Mouse (Mus musculus) hindbrain, embryonic 11.5 days (tissue): ENCODE measurements around the gene Zfp664. TPM values are rescaled to one million over a fixed set of nuclear protein-coding genes. Genes with fewer than 3 reads are reported as not detected.

Experiments used
- ATAC-seq: fragments of 200-750 bp; cut with Nextera tagmentation; 2 replicates; pipeline ENCODE4 v1.8.0; 2017; ENCODE audit warnings: mild to moderate bottlenecking, moderate TSS enrichment, moderate library complexity; ENCODE audit not compliant: low FRiP score
- DNase-seq: peaks from one replicate; pipeline ENCODE4 v3.0.0-alpha.2; 2015; ENCODE audit warnings: low spot score
- H3K27ac ChIP-seq: fragments of 300-500 bp; sonication (generic); 2 replicates; pipeline ENCODE4 v1.5.1; 2014; ENCODE audit warnings: mild to moderate bottlenecking, low read depth, low read length
- H3K27me3 ChIP-seq: fragments of 300-500 bp; sonication (generic); 2 replicates; pipeline ENCODE4 v1.6.1; 2014; ENCODE audit warnings: mild to moderate bottlenecking, low read length, moderate library complexity, mixed read lengths; ENCODE audit not compliant: control insufficient read depth, insufficient read depth
- H3K36me3 ChIP-seq: fragments of 300-500 bp; sonication (generic); 2 replicates; pipeline ENCODE4 v1.6.1; 2014; ENCODE audit warnings: mild to moderate bottlenecking, low read length, moderate library complexity, mixed read lengths; ENCODE audit not compliant: control insufficient read depth, insufficient read depth
- H3K4me1 ChIP-seq: fragments of 300-500 bp; sonication (generic); replicated peaks from 2 replicates; pipeline ENCODE4 v1.6.1; 2014; ENCODE audit warnings: low read length, mixed read lengths; ENCODE audit not compliant: control insufficient read depth, insufficient read depth
- H3K4me2 ChIP-seq: fragments of 300-500 bp; sonication (generic); replicated peaks from 2 replicates; pipeline ENCODE4 v1.6.1; 2014; ENCODE audit warnings: mild to moderate bottlenecking, low read depth, low read length
- H3K4me3 ChIP-seq: fragments of 300-500 bp; sonication (generic); 2 replicates; pipeline ENCODE4 v1.5.1; 2014; ENCODE audit warnings: low read depth, low read length
- H3K9ac ChIP-seq: fragments of 300-500 bp; sonication (generic); 2 replicates; pipeline ENCODE4 v1.6.1; 2014; ENCODE audit warnings: low read depth, low read length
- H3K9me3 ChIP-seq: fragments of 300-500 bp; sonication (generic); 2 replicates; pipeline ENCODE4 v1.6.1; 2016; ENCODE audit warnings: low read length; ENCODE audit not compliant: control insufficient read depth
- WGBS: fragments of 180-500 bp; shearing (Covaris S2); extraction: QIAGEN DNeasy Blood & Tissue Kit; methylation state at CpG from one replicate; pipeline ENCODE4 v1.1.7; 2014; 5-methylcytosine and 5-hydroxymethylcytosine counted together
- polyA plus RNA-seq: library from polyadenylated mRNA; unstranded; fragments of >200 nt; fragmentation: Nextera tagmentation; extraction: Ambion mirVana; gene quantifications from 2 replicates; pipeline ENCODE4 v1.2.1, GENCODE M21; 2014

The Zfp664 gene
- polyA plus RNA-seq, 1 experiment from 2014 or later = 168 TPM

DNA sequence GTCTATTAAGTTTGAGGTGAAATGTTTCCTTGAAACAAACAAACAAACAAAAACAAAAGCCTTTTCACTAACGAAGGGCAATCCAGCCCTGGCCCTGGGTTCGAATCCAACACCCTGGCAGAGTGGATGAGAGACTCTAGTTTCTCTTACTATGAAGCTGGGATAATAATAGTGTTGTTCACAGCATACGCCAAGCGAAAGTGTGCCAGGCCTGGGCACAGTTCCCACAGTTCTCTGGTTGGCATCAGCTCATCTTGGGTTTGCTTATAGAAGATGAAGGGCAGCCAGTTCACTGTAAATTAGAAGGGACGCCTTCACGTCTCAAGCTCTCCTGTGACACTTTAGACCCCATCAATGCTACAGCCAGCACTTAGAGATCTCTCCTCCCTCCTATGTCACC is 39.2 kb downstream of the Zfp664 start:
- Histone ChIP-seq H3K4me3 (no peak overlapping the region), H3K4me1 (no peaks in the 10 kb centered on the region), H3K36me3 (no peaks in the 10 kb centered on the region), H3K9me3 (no peaks in the 10 kb centered on the region), H3K27ac (no peak overlapping the region), H3K27me3 (no peaks in the 10 kb centered on the region), H3K9ac (no peak overlapping the region), H3K4me2 (no peak overlapping the region)
- ATAC-seq (no peak), DNase-seq (no peak)
- 87% methylated on average over 6 of the region's 6 CpGs for WGBS

DNA sequence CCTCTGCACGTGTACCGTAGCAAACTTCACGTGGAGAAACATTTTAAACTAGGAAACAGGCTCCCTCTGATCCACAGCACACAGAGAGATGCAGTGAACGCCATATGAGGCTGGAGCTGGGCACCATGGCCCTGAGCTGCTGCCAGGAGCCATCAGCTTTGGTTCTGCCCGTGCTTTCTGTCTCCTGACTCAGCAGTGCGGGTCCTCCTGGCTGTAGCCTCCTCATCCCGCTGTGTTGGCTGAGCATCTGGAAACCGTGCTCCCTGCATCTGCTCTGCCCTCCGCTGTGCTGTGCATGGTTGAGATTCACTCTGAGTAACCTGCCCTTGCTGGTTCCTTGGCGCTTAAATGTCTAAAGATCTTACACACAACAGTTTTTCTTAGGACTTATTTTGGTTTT is 39.7 kb downstream of the Zfp664 start:
- no peak for ATAC-seq
- WGBS = 83% methylated on average over 10 of the region's 10 CpGs

DNA sequence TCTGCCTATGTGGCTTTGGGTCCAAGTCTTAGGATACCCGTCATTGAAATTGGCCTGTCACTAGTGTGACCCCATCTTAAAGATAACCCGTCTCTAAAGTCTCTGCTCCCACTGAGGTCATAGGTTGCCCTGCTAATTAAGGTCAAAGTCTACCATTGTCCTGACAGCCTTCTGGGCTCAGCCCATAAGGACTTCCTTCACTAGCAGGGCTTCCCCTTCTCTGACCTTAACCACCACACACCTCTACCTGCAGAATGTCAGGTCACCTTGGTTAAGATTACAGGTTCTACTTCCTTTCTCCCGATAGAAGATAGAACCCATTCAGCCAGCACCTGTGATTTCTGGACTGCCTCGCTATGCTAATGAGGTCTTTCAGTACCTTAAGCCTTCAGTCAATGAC is 41.4 kb downstream of the Zfp664 start:
- 78% methylated on average over 4 of the region's 4 CpGs for WGBS
- no peaks in the 10 kb centered on the region for H3K27me3 ChIP-seq
- H3K4me1 ChIP-seq = no peaks in the 10 kb centered on the region
- no peak overlapping the region for H3K27ac ChIP-seq
- DNase-seq = no peak
- ATAC-seq = no peak
- H3K9me3 ChIP-seq = no peaks in the 10 kb centered on the region
- no peak overlapping the region for H3K9ac ChIP-seq
- no peak overlapping the region for H3K4me3 ChIP-seq
- no peak overlapping the region for H3K4me2 ChIP-seq
- no peaks in the 10 kb centered on the region for H3K36me3 ChIP-seq

More for the DNA sequence above, 39.7 kb downstream of the Zfp664 start:
- Histone ChIP-seq H3K27me3 (no peaks in the 10 kb centered on the region), H3K9me3 (no peaks in the 10 kb centered on the region), H3K36me3 (no peaks in the 10 kb centered on the region), H3K4me3 (no peak overlapping the region), H3K27ac (no peak overlapping the region), H3K4me1 (no peaks in the 10 kb centered on the region), H3K9ac (no peak overlapping the region), H3K4me2 (no peak overlapping the region)
- no peak for DNase-seq

DNA sequence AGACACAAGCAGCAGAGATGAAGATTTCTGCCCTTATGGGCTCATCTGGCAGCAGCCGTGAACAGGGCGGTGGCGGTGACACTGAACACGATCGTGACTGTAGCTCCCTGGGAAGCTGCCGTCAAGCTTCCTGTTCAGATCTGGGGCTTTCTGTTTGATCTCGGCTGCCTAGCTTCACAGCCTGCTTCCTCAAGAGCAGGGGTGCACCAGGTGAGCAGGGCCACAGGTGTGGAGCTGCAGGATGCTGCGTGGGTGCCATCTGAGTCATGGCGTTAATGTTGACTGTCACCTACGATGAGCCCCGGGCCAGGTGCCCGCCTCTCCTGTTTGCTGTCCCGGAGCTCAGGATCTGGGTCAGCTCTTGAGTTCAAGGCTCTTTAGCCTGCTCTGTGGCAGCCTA is 44.4 kb downstream of the Zfp664 start:
- ATAC-seq (no peak), DNase-seq (no peak)
- Histone ChIP-seq H3K9me3 (no peaks in the 10 kb centered on the region), H3K4me1 (no peaks in the 10 kb centered on the region), H3K27me3 (no peaks in the 10 kb centered on the region), H3K4me2 (no peak overlapping the region), H3K4me3 (no peak overlapping the region), H3K9ac (no peak overlapping the region), H3K36me3 (no peaks in the 10 kb centered on the region), H3K27ac (no peak overlapping the region)
- WGBS = 82% methylated on average over 13 of the region's 13 CpGs

DNA sequence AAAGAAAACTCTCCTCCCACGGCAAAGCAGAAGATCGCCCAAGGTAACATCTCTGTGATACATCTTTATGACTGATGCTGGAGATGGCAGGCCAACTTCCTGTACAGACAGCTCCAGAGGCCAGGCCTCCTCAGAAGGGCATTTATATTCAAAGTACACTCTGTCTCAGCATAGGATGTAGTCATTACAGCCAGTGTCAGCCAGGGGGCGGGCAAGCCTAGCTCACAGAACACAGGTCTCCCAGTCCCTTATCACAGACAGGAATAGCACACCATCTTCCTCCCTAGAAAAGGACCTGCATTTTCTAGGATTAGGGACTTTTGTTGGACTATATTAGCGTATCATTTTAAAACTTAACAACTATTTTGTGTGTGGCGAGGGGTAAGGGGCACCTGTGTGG is 46.4 kb downstream of the Zfp664 start:
- no peaks in the 10 kb centered on the region for H3K36me3 ChIP-seq
- DNase-seq (peak; percentile 87), ATAC-seq (peak; percentile 68)
- WGBS = 21% methylated on average over 5 of the region's 5 CpGs
- H3K9ac ChIP-seq = no peak overlapping the region
- H3K4me1 ChIP-seq = no peaks in the 10 kb centered on the region
- H3K27me3 ChIP-seq = no peaks in the 10 kb centered on the region
- H3K4me3 ChIP-seq = no peak overlapping the region
- H3K4me2 ChIP-seq = no peak overlapping the region
- no peaks in the 10 kb centered on the region for H3K9me3 ChIP-seq
- no peak overlapping the region for H3K27ac ChIP-seq

DNA sequence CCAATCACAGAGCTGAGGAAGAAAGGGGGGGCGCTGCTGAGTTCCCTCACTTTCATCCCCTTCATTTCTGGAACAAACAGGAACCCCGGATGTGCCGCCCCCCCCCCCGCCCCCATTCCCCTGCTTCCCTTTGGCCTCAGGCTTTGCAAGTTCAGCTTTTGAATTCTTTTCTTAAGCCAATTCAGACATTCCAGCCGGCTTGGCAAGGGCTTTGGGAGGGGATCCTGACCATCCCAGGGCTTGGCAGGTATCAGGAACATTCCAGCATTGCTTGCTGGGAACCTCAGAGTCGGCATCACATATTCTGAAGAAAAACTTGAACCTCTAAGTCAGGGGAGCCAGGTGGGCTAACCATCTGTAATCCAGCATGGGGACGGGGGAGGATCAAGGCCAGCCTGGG is 49.8 kb downstream of the Zfp664 start:
- H3K9ac ChIP-seq = no peak overlapping the region
- DNase-seq (no peak), ATAC-seq (no peak)
- no peaks in the 10 kb centered on the region for H3K27me3 ChIP-seq
- H3K36me3 ChIP-seq = no peaks in the 10 kb centered on the region
- no peak overlapping the region for H3K27ac ChIP-seq
- no peaks in the 10 kb centered on the region for H3K4me1 ChIP-seq
- no peaks in the 10 kb centered on the region for H3K9me3 ChIP-seq
- H3K4me3 ChIP-seq = no peak overlapping the region
- 61% methylated on average over 7 of the region's 7 CpGs for WGBS
- H3K4me2 ChIP-seq = no peak overlapping the region

DNA sequence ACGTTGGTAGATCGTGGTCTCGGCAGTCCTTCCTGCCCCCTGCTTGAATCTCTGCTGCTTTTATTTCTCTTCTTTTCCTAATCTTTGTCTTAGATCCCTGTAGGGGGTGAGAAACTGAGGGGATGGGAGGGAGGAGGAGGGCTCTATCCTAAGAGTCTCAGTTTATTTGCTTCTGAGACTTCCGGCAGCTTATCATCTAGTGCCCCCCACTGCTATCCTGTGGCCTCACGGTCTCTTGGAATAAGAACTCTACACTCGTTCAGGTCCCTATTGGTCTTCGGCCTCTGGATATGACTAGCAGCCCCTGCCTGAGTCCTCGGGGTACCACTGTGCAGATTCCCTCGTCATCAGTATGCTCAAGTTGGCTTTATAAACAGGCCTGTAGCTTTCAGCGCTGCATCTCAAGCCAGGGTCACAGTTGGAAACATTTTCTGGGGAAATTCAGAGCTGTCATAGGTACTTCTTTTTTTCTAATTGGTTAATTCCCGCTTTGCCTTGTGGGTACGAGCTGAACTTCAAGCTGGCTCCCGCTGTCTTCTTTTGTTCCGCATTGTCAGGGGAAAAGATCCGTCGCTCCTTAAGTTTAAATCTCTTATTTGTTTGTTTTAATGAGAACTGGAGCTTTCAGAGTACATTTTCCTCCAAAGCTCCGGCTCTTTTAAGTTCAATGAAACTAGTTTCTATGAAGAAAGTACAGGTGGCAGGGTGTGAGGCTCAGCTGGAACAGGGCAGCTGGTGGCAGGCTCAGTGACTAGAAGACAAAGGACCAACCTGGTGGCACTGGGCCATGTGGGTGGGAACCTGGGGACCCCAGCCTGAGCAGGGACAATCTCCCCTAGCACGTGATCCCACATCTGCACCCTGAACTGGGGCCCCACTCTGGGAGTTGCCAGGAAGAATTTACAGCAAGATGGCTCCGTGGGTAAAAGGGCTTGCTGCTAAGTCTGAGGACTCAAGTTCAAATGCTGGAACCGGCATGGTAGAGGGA is 50.7 kb downstream of the Zfp664 start:
- Histone ChIP-seq H3K36me3 (no peaks in the 10 kb centered on the region), H3K9ac (no peak overlapping the region), H3K9me3 (no peaks in the 10 kb centered on the region), H3K4me2 (no peak overlapping the region), H3K27me3 (no peaks in the 10 kb centered on the region), H3K4me3 (no peak overlapping the region), H3K27ac (no peak overlapping the region), H3K4me1 (no peaks in the 10 kb centered on the region)
- 34% methylated on average over 20 of the region's 20 CpGs for WGBS
- DNase-seq = no peak
- ATAC-seq = no peak

DNA sequence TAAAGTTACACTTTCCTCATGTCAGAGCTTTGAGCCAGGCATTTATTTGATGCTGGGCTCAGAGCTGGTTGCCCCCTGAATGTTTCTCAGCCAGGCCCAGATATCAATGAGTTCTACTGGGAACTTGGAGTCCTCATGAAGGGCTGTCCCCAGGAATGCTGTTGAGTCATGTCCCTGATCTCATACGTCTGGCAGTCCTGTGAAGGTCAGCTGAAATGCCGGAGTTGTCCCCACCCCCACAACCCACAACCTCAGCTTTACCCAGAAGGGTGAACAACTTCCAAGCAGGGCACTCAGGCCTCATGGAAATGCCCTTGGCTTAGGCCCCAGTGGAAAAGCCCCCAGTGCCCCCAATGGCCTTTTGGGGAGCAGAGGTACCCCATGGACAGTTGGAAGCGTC is 57.3 kb downstream of the Zfp664 start:
- DNase-seq = no peak

DNA sequence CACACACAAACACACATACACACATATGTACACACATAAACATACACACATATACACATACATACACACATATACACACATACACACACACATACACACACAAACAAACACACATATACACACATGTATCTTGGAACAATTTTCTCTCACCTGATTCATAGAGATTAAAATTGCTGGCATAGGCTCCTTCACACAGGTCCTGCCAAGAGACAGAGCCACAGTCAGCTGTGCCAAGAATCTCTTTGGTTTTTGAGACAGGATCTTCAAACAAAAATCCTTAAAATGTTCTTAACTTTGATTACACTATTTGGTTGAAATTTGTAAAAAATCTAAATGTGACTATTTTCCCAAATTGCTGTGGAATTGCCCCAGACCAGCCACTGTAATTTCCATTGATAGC is 58.9 kb downstream of the Zfp664 start:
- no peaks in the 10 kb centered on the region for H3K27me3 ChIP-seq
- no peak overlapping the region for H3K27ac ChIP-seq
- H3K9ac ChIP-seq = no peak overlapping the region
- no peaks in the 10 kb centered on the region for H3K36me3 ChIP-seq
- DNase-seq (no peak), ATAC-seq (no peak)
- H3K4me2 ChIP-seq = no peak overlapping the region
- no peaks in the 10 kb centered on the region for H3K9me3 ChIP-seq
- H3K4me1 ChIP-seq = peaks cover 8% of the 10 kb centered on the region
- H3K4me3 ChIP-seq = no peak overlapping the region

More for the DNA sequence above, 57.3 kb downstream of the Zfp664 start:
- ATAC-seq = no peak
- no peak overlapping the region for H3K9ac ChIP-seq
- H3K4me2 ChIP-seq = no peak overlapping the region
- H3K36me3 ChIP-seq = no peaks in the 10 kb centered on the region
- no peaks in the 10 kb centered on the region for H3K27me3 ChIP-seq
- no peak overlapping the region for H3K4me3 ChIP-seq
- no peaks in the 10 kb centered on the region for H3K9me3 ChIP-seq
- H3K27ac ChIP-seq = no peak overlapping the region
- WGBS = 81% methylated on average over 3 of the region's 3 CpGs
- H3K4me1 ChIP-seq = peaks cover 8% of the 10 kb centered on the region
